Mouse (Mus musculus) heart, postnatal 4 days (tissue): ENCODE results near the gene Hibadh. TPM values are rescaled to one million over a fixed set of nuclear protein-coding genes. Genes with fewer than 3 reads are reported as not detected.
"Not testable (repeated sequence)": the region's sequence is repeated elsewhere in the genome, so short reads cannot be mapped to it uniquely, and the experiment has no call there.

Experiments
- DNase-seq: peaks from one replicate; pipeline ENCODE4 v3.0.0; 2021
- total RNA-seq, 2 experiments: library from RNA; stranded (reverse); gene quantifications; 2 replicates each; pipeline ENCODE4 v1.2.3; 2021

Gene Hibadh
- total RNA-seq: 100 to 1,000 TPM; 126 to 131 TPM

- peak; percentile 99 for DNase-seq
Observed at GRCm38 (mm10) chr6:52640224-52640712, at the start of gene Hibadh. Gene Hibadh (minus strand): TSS chr6:52640389.

GRCm38 (mm10) chr6:52686901-52687500 is 46.8 kb upstream of the Hibadh start:
- no peak for DNase-seq

- no peak for DNase-seq
Observed at GRCm38 (mm10) chr6:52682607-52683006, 42.4 kb upstream of the Hibadh start.

GRCm38 (mm10) chr6:52681847-52682485 is 41.8 kb upstream of the Hibadh start:
- no peak for DNase-seq

GRCm38 (mm10) chr6:52680458-52681032 is 40.4 kb upstream of the Hibadh start:
- no peak for DNase-seq

GRCm38 (mm10) chr6:52679565-52679964 is 39.4 kb upstream of the Hibadh start:
- no peak for DNase-seq

GRCm38 (mm10) chr6:52677534-52677933 is 37.3 kb upstream of the Hibadh start:
- DNase-seq: not testable (repeated sequence)

GRCm38 (mm10) chr6:52675222-52675921 is 35.2 kb upstream of the Hibadh start:
- peak; percentile 9 for DNase-seq

GRCm38 (mm10) chr6:52674541-52674940 is 34.4 kb upstream of the Hibadh start:
- DNase-seq: no peak

- no peak for DNase-seq
Observed at GRCm38 (mm10) chr6:52673706-52674105, 33.5 kb upstream of the Hibadh start.

- DNase-seq: no peak
Observed at GRCm38 (mm10) chr6:52672539-52672938, 32.4 kb upstream of the Hibadh start.

GRCm38 (mm10) chr6:52671791-52672190 is 31.6 kb upstream of the Hibadh start:
- DNase-seq: no peak

- DNase-seq: not testable (repeated sequence)
Observed at GRCm38 (mm10) chr6:52669878-52670277, 29.7 kb upstream of the Hibadh start.

- DNase-seq: no peak
Observed at GRCm38 (mm10) chr6:52667641-52668040, 27.5 kb upstream of the Hibadh start.

- DNase-seq: no peak
Observed at GRCm38 (mm10) chr6:52663021-52663420, 22.8 kb upstream of the Hibadh start.

- DNase-seq: no peak
Observed at GRCm38 (mm10) chr6:52655266-52655665, 15.1 kb upstream of the Hibadh start.

- no peak for DNase-seq
Observed at GRCm38 (mm10) chr6:52648806-52649205, 8.6 kb upstream of the Hibadh start.

- DNase-seq: no peak
Observed at GRCm38 (mm10) chr6:52648031-52648430, 7.8 kb upstream of the Hibadh start.

GRCm38 (mm10) chr6:52645926-52646325 is 5.7 kb upstream of the Hibadh start:
- no peak for DNase-seq

GRCm38 (mm10) chr6:52642152-52642551 is 2.0 kb upstream of the Hibadh start:
- no peak for DNase-seq

GRCm38 (mm10) chr6:52641076-52641475 is 887 bp upstream of the Hibadh start:
- DNase-seq: no peak

- peak; percentile 37 for DNase-seq
Observed at GRCm38 (mm10) chr6:52639546-52640223, 504 bp downstream of the Hibadh start.
